Mouse (Mus musculus): ENCODE measurements at regions not wholly inside any gene's neighbourhood (a gene's known extent, or its start where the extent isn't known, plus 50 kb on each side); places are given as distances from the start of the nearest gene placed in this dataset.

- H3K9ac ChIP-seq (replicated peaks; ENCODE audit: low read depth, low read length) = no peak overlapping the region
- no peak for ATAC-seq (ENCODE audit: low read depth)
- H3K4me3 ChIP-seq (ENCODE audit: low read depth, low read length) = no peak overlapping the region
- no peaks in the 10 kb centered on the region for H3K27me3 ChIP-seq (ENCODE audit: control insufficient read depth, insufficient read depth, low read length)
- H3K27ac ChIP-seq (ENCODE audit: low read depth, low read length) = no peak overlapping the region
- H3K9me3 ChIP-seq (ENCODE audit: control insufficient read depth, low read length) = no peaks in the 10 kb centered on the region
- H3K4me1 ChIP-seq (ENCODE audit: control insufficient read depth, insufficient read depth, low read length) = no peaks in the 10 kb centered on the region
- H3K36me3 ChIP-seq (ENCODE audit: control insufficient read depth, insufficient read depth, low read length) = no peaks in the 10 kb centered on the region
- H3K4me2 ChIP-seq (ENCODE audit: low read depth, low read length) = no peak overlapping the region
Observed at GRCm38 (mm10) chr10:108083220-108083619, 78.8 kb upstream of the Ppp1r12a start.

- Histone ChIP-seq H3K4me1 (ENCODE audit: control insufficient read depth, insufficient read depth, low read length) (no peaks in the 10 kb centered on the region), H3K4me3 (ENCODE audit: low read depth, low read length) (no peak overlapping the region), H3K27ac (ENCODE audit: low read depth, low read length) (no peak overlapping the region), H3K4me2 (ENCODE audit: low read depth, low read length) (no peak overlapping the region), H3K27me3 (ENCODE audit: control insufficient read depth, insufficient read depth, low read length) (no peaks in the 10 kb centered on the region), H3K9me3 (ENCODE audit: control insufficient read depth, low read length) (no peaks in the 10 kb centered on the region), H3K36me3 (ENCODE audit: control insufficient read depth, insufficient read depth, low read length) (no peaks in the 10 kb centered on the region), H3K9ac (replicated peaks; ENCODE audit: low read depth, low read length) (no peak overlapping the region)
- WGBS = 58% methylated on average over 5 of the region's 5 CpGs
- ATAC-seq (ENCODE audit: low read depth) = no peak
Observed at GRCm38 (mm10) chr10:108075144-108075543, 86.8 kb upstream of the Ppp1r12a start.

- Histone ChIP-seq H3K9ac (replicated peaks; ENCODE audit: low read depth, low read length) (no peak overlapping the region), H3K4me2 (ENCODE audit: low read depth, low read length) (no peak overlapping the region), H3K27ac (ENCODE audit: low read depth, low read length) (no peak overlapping the region), H3K4me3 (ENCODE audit: low read depth, low read length) (no peak overlapping the region), H3K36me3 (ENCODE audit: control insufficient read depth, insufficient read depth, low read length) (no peaks in the 10 kb centered on the region), H3K27me3 (ENCODE audit: control insufficient read depth, insufficient read depth, low read length) (no peaks in the 10 kb centered on the region), H3K9me3 (ENCODE audit: control insufficient read depth, low read length) (no peaks in the 10 kb centered on the region), H3K4me1 (ENCODE audit: control insufficient read depth, insufficient read depth, low read length) (no peaks in the 10 kb centered on the region)
- WGBS = 87% methylated on average over 4 of the region's 4 CpGs
- ATAC-seq (ENCODE audit: low read depth) = no peak
Observed at GRCm38 (mm10) chr10:108073828-108074227, 88.2 kb upstream of the Ppp1r12a start.

- no peak for ATAC-seq (ENCODE audit: low read depth)
- no peak overlapping the region for H3K4me3 ChIP-seq (ENCODE audit: low read depth, low read length)
- no peak overlapping the region for H3K4me2 ChIP-seq (ENCODE audit: low read depth, low read length)
- H3K36me3 ChIP-seq (ENCODE audit: control insufficient read depth, insufficient read depth, low read length) = no peaks in the 10 kb centered on the region
- no peak overlapping the region for H3K27ac ChIP-seq (ENCODE audit: low read depth, low read length)
- 90% methylated on average over 1 of the region's 1 CpGs for WGBS
- H3K4me1 ChIP-seq (ENCODE audit: control insufficient read depth, insufficient read depth, low read length) = no peaks in the 10 kb centered on the region
- H3K9ac ChIP-seq (replicated peaks; ENCODE audit: low read depth, low read length) = no peak overlapping the region
- no peaks in the 10 kb centered on the region for H3K27me3 ChIP-seq (ENCODE audit: control insufficient read depth, insufficient read depth, low read length)
- no peaks in the 10 kb centered on the region for H3K9me3 ChIP-seq (ENCODE audit: control insufficient read depth, low read length)
Observed at GRCm38 (mm10) chr10:108072211-108072610, 89.8 kb upstream of the Ppp1r12a start.

GRCm38 (mm10) chr10:108071424-108071823 is 90.6 kb upstream of the Ppp1r12a start:
- Histone ChIP-seq H3K4me2 (ENCODE audit: low read depth, low read length) (no peak overlapping the region), H3K27me3 (ENCODE audit: control insufficient read depth, insufficient read depth, low read length) (no peaks in the 10 kb centered on the region), H3K27ac (ENCODE audit: low read depth, low read length) (no peak overlapping the region), H3K9ac (replicated peaks; ENCODE audit: low read depth, low read length) (no peak overlapping the region), H3K4me3 (ENCODE audit: low read depth, low read length) (no peak overlapping the region), H3K36me3 (ENCODE audit: control insufficient read depth, insufficient read depth, low read length) (no peaks in the 10 kb centered on the region), H3K9me3 (ENCODE audit: control insufficient read depth, low read length) (no peaks in the 10 kb centered on the region), H3K4me1 (ENCODE audit: control insufficient read depth, insufficient read depth, low read length) (no peaks in the 10 kb centered on the region)
- no peak for ATAC-seq (ENCODE audit: low read depth)
- 79% methylated on average over 2 of the region's 2 CpGs for whole genome bisulfite sequencing

GRCm38 (mm10) chr10:108067723-108068122 is 94.3 kb upstream of the Ppp1r12a start:
- no peaks in the 10 kb centered on the region for H3K9me3 ChIP-seq (ENCODE audit: control insufficient read depth, low read length)
- ATAC-seq (ENCODE audit: low read depth) = no peak
- no peak overlapping the region for H3K27ac ChIP-seq (ENCODE audit: low read depth, low read length)
- H3K4me3 ChIP-seq (ENCODE audit: low read depth, low read length) = no peak overlapping the region
- no peaks in the 10 kb centered on the region for H3K27me3 ChIP-seq (ENCODE audit: control insufficient read depth, insufficient read depth, low read length)
- no peak overlapping the region for H3K9ac ChIP-seq (replicated peaks; ENCODE audit: low read depth, low read length)
- WGBS = 73% methylated on average over 10 of the region's 10 CpGs
- H3K4me1 ChIP-seq (ENCODE audit: control insufficient read depth, insufficient read depth, low read length) = no peaks in the 10 kb centered on the region
- H3K36me3 ChIP-seq (ENCODE audit: control insufficient read depth, insufficient read depth, low read length) = no peaks in the 10 kb centered on the region
- H3K4me2 ChIP-seq (ENCODE audit: low read depth, low read length) = no peak overlapping the region

GRCm38 (mm10) chr10:108066241-108066640 is 95.8 kb upstream of the Ppp1r12a start:
- no peak overlapping the region for H3K4me3 ChIP-seq (ENCODE audit: low read depth, low read length)
- 89% methylated on average over 8 of the region's 8 CpGs for WGBS
- no peak for ATAC-seq (ENCODE audit: low read depth)

GRCm38 (mm10) chr10:108061813-108062435 is 100.1 kb upstream of the Ppp1r12a start:
- H3K9me3 ChIP-seq (ENCODE audit: control insufficient read depth, low read length) = no peaks in the 10 kb centered on the region
- no peaks in the 10 kb centered on the region for H3K4me1 ChIP-seq (ENCODE audit: control insufficient read depth, insufficient read depth, low read length)
- no peaks in the 10 kb centered on the region for H3K27me3 ChIP-seq (ENCODE audit: control insufficient read depth, insufficient read depth, low read length)
- no peak overlapping the region for H3K27ac ChIP-seq (ENCODE audit: low read depth, low read length)
- no peak overlapping the region for H3K4me2 ChIP-seq (ENCODE audit: low read depth, low read length)
- peak; percentile 80 for ATAC-seq (ENCODE audit: low read depth)
- H3K36me3 ChIP-seq (ENCODE audit: control insufficient read depth, insufficient read depth, low read length) = no peaks in the 10 kb centered on the region
- H3K9ac ChIP-seq (replicated peaks; ENCODE audit: low read depth, low read length) = no peak overlapping the region
- H3K4me3 ChIP-seq (ENCODE audit: low read depth, low read length) = no peak overlapping the region
- 24% methylated on average over 7 of the region's 7 CpGs for WGBS

More at GRCm38 (mm10) chr10:108066241-108066640, 95.8 kb upstream of the Ppp1r12a start:
- H3K27me3 ChIP-seq (ENCODE audit: control insufficient read depth, insufficient read depth, low read length) = no peaks in the 10 kb centered on the region
- H3K36me3 ChIP-seq (ENCODE audit: control insufficient read depth, insufficient read depth, low read length) = no peaks in the 10 kb centered on the region
- H3K4me1 ChIP-seq (ENCODE audit: control insufficient read depth, insufficient read depth, low read length) = no peaks in the 10 kb centered on the region
- no peaks in the 10 kb centered on the region for H3K9me3 ChIP-seq (ENCODE audit: control insufficient read depth, low read length)
- no peak overlapping the region for H3K4me2 ChIP-seq (ENCODE audit: low read depth, low read length)
- no peak overlapping the region for H3K9ac ChIP-seq (replicated peaks; ENCODE audit: low read depth, low read length)
- no peak overlapping the region for H3K27ac ChIP-seq (ENCODE audit: low read depth, low read length)

GRCm38 (mm10) chr10:108060554-108060953 is 101.4 kb upstream of the Ppp1r12a start:
- peak; percentile 21; the same call in 1 of the 2 replicates for ATAC-seq (ENCODE audit: low read depth)
- no peak overlapping the region for H3K27ac ChIP-seq (ENCODE audit: low read depth, low read length)
- no peaks in the 10 kb centered on the region for H3K27me3 ChIP-seq (ENCODE audit: control insufficient read depth, insufficient read depth, low read length)
- H3K4me2 ChIP-seq (ENCODE audit: low read depth, low read length) = no peak overlapping the region
- no peak overlapping the region for H3K9ac ChIP-seq (replicated peaks; ENCODE audit: low read depth, low read length)
- H3K4me1 ChIP-seq (ENCODE audit: control insufficient read depth, insufficient read depth, low read length) = no peaks in the 10 kb centered on the region
- 94% methylated on average over 3 of the region's 3 CpGs for WGBS
- H3K36me3 ChIP-seq (ENCODE audit: control insufficient read depth, insufficient read depth, low read length) = no peaks in the 10 kb centered on the region
- no peaks in the 10 kb centered on the region for H3K9me3 ChIP-seq (ENCODE audit: control insufficient read depth, low read length)
- H3K4me3 ChIP-seq (ENCODE audit: low read depth, low read length) = no peak overlapping the region
